Mouse (Mus musculus): ENCODE data around the gene Csf3r.

The Csf3r gene

GRCm38 (mm10) chr4:126057207-126058133, 33.1 kb downstream of the Csf3r start:
- DNase-seq (ENCODE audit: low read depth, low spot score), result no peak

GRCm38 (mm10) chr4:126058134-126058996, 34.0 kb downstream of the Csf3r start, which contains the start of gene Oscp1:
Oscp1 (plus strand) TSS chr4:126058565.
- DNase-seq (ENCODE audit: low read depth, low spot score), result peak; percentile 95

GRCm38 (mm10) chr4:126058997-126059362, 34.6 kb downstream of the Csf3r start:
- DNase-seq (ENCODE audit: low read depth, low spot score), result no peak

GRCm38 (mm10) chr4:126062856-126063255, 38.5 kb downstream of the Csf3r start:
- peak; percentile 47 for DNase-seq (ENCODE audit: low read depth, low spot score)

- DNase-seq (ENCODE audit: low read depth, low spot score), result no peak
Measured at GRCm38 (mm10) chr4:126065241-126065640, 40.9 kb downstream of the Csf3r start.

GRCm38 (mm10) chr4:126067401-126068077, 43.2 kb downstream of the Csf3r start:
- DNase-seq (ENCODE audit: low read depth, low spot score), result no peak

GRCm38 (mm10) chr4:126068842-126069241, 44.5 kb downstream of the Csf3r start:
- no peak for DNase-seq (ENCODE audit: low read depth, low spot score)

- no peak for DNase-seq (ENCODE audit: low read depth, low spot score)
Measured at GRCm38 (mm10) chr4:126077833-126078232, 53.5 kb downstream of the Csf3r start.

GRCm38 (mm10) chr4:126079266-126079665, 54.9 kb downstream of the Csf3r start:
- DNase-seq (ENCODE audit: low read depth, low spot score), result no peak

- DNase-seq (ENCODE audit: low read depth, low spot score), result no peak
Measured at GRCm38 (mm10) chr4:126081601-126082000, 57.3 kb downstream of the Csf3r start.

- DNase-seq (ENCODE audit: low read depth, low spot score), result no peak
Measured at GRCm38 (mm10) chr4:126083021-126083420, 58.7 kb downstream of the Csf3r start.

GRCm38 (mm10) chr4:126084382-126084781, 60.0 kb downstream of the Csf3r start:
- no peak for DNase-seq (ENCODE audit: low read depth, low spot score)

- DNase-seq (ENCODE audit: low read depth, low spot score), result peak; percentile 89
Measured at GRCm38 (mm10) chr4:126085996-126086576, 61.7 kb downstream of the Csf3r start.

GRCm38 (mm10) chr4:126090101-126090847, 65.9 kb downstream of the Csf3r start:
- DNase-seq (ENCODE audit: low read depth, low spot score), result no peak

- no peak for DNase-seq (ENCODE audit: low read depth, low spot score)
Measured at GRCm38 (mm10) chr4:126090848-126091124, 66.4 kb downstream of the Csf3r start.

- DNase-seq (ENCODE audit: low read depth, low spot score), result no peak
Measured at GRCm38 (mm10) chr4:126091873-126092272, 67.5 kb downstream of the Csf3r start.

Measured in mesoderm, embryonic 11.5 days (tissue).